Mouse (Mus musculus) megakaryocyte, embryonic 14.5 days (primary cell): ENCODE measurements around the gene Cstf3.

Experiments used
- FLI1 ChIP-seq: IDR thresholded peaks from 2 replicates; pipeline ENCODE4 v1.6.1; 2012; ENCODE audit warnings: low read length, inconsistent platforms, mixed read lengths
- GATA1 ChIP-seq: IDR thresholded peaks from 3 replicates; pipeline ENCODE4 v1.6.1; 2012; ENCODE audit warnings: mixed read lengths, low read length, inconsistent platforms, borderline replicate concordance

- TF ChIP-seq GATA1, result no peak
- no peak for TF ChIP-seq FLI1
Observed at GRCm38 (mm10) chr2:104658659-104659058, 68.3 kb downstream of the Cstf3 start.
